Mouse (Mus musculus) heart, postnatal 0 days (tissue): ENCODE data around the gene Cln3.

ENCODE experiments used
- CTCF ChIP-seq: IDR thresholded peaks from 2 replicates; pipeline ENCODE4 v1.5.1; 2016; ENCODE audit warnings: antibody characterized with exemption, control low read depth, low read depth
- EP300 ChIP-seq: IDR thresholded peaks from 2 replicates; pipeline ENCODE4 v1.6.1; 2016; ENCODE audit warnings: antibody characterized with exemption, low read depth

- TF ChIP-seq CTCF (no peak), EP300 (no peak)
These were observed 34.1 kb upstream of the Cln3 start for GRCm38 (mm10) chr7:126619559-126620275.
